Mouse (Mus musculus): Measurements from ENCODE around the gene Faim.

GRCm38 (mm10) chr9:98955716-98956224 lies 30.4 kb upstream of the Faim start:
- TF ChIP-seq CTCF (IDR thresholded peaks at IDR 0.05; ENCODE audit: insufficient read depth, low read depth, low read length): no peak
- TF ChIP-seq POLR2A (IDR thresholded peaks at IDR 0.05; ENCODE audit: insufficient read depth, low read depth, low read length): no peak

Data from olfactory bulb, adult 2 months (tissue).